Mouse (Mus musculus): ENCODE measurements around the gene Emilin2. TPM values are rescaled to one million over a fixed set of nuclear protein-coding genes. Genes with fewer than 3 reads are reported as not detected.
A peak's percentile ranks its signal among the peaks of the same experiment; 100 is the strongest.

Emilin2 gene
- polyA plus RNA-seq, 1 experiment = 2.6 TPM

- DNase-seq = no peak
- Histone ChIP-seq H3K4me3 (ENCODE audit: insufficient read depth, low read depth, low read length) (no peak overlapping the region), H3K27me3 (replicated peaks; ENCODE audit: control insufficient read depth, insufficient read depth, low read length) (no peaks in the 10 kb centered on the region), H3K36me3 (ENCODE audit: control insufficient read depth, insufficient read depth, low read length) (no peaks in the 10 kb centered on the region), H3K4me1 (ENCODE audit: control insufficient read depth, insufficient read depth, low read length) (no peaks in the 10 kb centered on the region), H3K27ac (ENCODE audit: insufficient read depth, low read depth, low read length) (no peak overlapping the region)
- no peak for TF ChIP-seq POLR2A (IDR thresholded peaks at IDR 0.05; ENCODE audit: low read depth, low read length)
- no peak for TF ChIP-seq CTCF (conservative IDR thresholded peaks at IDR 0.05; ENCODE audit: insufficient read depth, insufficient read length, low read depth, low read length)
- 68% methylated on average over 5 of the region's 5 CpGs for WGBS
Measured at GRCm38 (mm10) chr17:71301413-71301812, 10.4 kb downstream of the Emilin2 start.

GRCm38 (mm10) chr17:71300338-71300737, 11.4 kb downstream of the Emilin2 start:
- H3K4me3 ChIP-seq (ENCODE audit: insufficient read depth, low read depth, low read length) = no peak overlapping the region
- 85% methylated on average over 2 of the region's 2 CpGs for WGBS
- no peak overlapping the region for H3K27ac ChIP-seq (ENCODE audit: insufficient read depth, low read depth, low read length)
- no peak for DNase-seq
- H3K36me3 ChIP-seq (ENCODE audit: control insufficient read depth, insufficient read depth, low read length) = no peaks in the 10 kb centered on the region
- TF ChIP-seq POLR2A (IDR thresholded peaks at IDR 0.05; ENCODE audit: low read depth, low read length) (no peak), CTCF (conservative IDR thresholded peaks at IDR 0.05; ENCODE audit: insufficient read depth, insufficient read length, low read depth, low read length) (no peak)
- no peaks in the 10 kb centered on the region for H3K4me1 ChIP-seq (ENCODE audit: control insufficient read depth, insufficient read depth, low read length)
- H3K27me3 ChIP-seq (replicated peaks; ENCODE audit: control insufficient read depth, insufficient read depth, low read length) = no peaks in the 10 kb centered on the region

GRCm38 (mm10) chr17:71299879-71300278, 11.9 kb downstream of the Emilin2 start:
- Histone ChIP-seq H3K4me1 (ENCODE audit: control insufficient read depth, insufficient read depth, low read length) (no peaks in the 10 kb centered on the region), H3K27ac (ENCODE audit: insufficient read depth, low read depth, low read length) (no peak overlapping the region), H3K4me3 (ENCODE audit: insufficient read depth, low read depth, low read length) (no peak overlapping the region), H3K27me3 (replicated peaks; ENCODE audit: control insufficient read depth, insufficient read depth, low read length) (no peaks in the 10 kb centered on the region), H3K36me3 (ENCODE audit: control insufficient read depth, insufficient read depth, low read length) (no peaks in the 10 kb centered on the region)
- no peak for DNase-seq
- TF ChIP-seq POLR2A (IDR thresholded peaks at IDR 0.05; ENCODE audit: low read depth, low read length) = no peak
- no peak for TF ChIP-seq CTCF (conservative IDR thresholded peaks at IDR 0.05; ENCODE audit: insufficient read depth, insufficient read length, low read depth, low read length)
- WGBS = 92% methylated on average over 4 of the region's 4 CpGs

- no peak for DNase-seq
- no peaks in the 10 kb centered on the region for H3K27me3 ChIP-seq (replicated peaks; ENCODE audit: control insufficient read depth, insufficient read depth, low read length)
- no peak overlapping the region for H3K4me3 ChIP-seq (ENCODE audit: insufficient read depth, low read depth, low read length)
- H3K27ac ChIP-seq (ENCODE audit: insufficient read depth, low read depth, low read length) = no peak overlapping the region
- H3K36me3 ChIP-seq (ENCODE audit: control insufficient read depth, insufficient read depth, low read length) = no peaks in the 10 kb centered on the region
- TF ChIP-seq POLR2A (IDR thresholded peaks at IDR 0.05; ENCODE audit: low read depth, low read length) (no peak), CTCF (conservative IDR thresholded peaks at IDR 0.05; ENCODE audit: insufficient read depth, insufficient read length, low read depth, low read length) (no peak)
- WGBS = 91% methylated on average over 3 of the region's 3 CpGs
- no peaks in the 10 kb centered on the region for H3K4me1 ChIP-seq (ENCODE audit: control insufficient read depth, insufficient read depth, low read length)
Measured at GRCm38 (mm10) chr17:71294570-71294969, 17.2 kb downstream of the Emilin2 start.

DNA sequence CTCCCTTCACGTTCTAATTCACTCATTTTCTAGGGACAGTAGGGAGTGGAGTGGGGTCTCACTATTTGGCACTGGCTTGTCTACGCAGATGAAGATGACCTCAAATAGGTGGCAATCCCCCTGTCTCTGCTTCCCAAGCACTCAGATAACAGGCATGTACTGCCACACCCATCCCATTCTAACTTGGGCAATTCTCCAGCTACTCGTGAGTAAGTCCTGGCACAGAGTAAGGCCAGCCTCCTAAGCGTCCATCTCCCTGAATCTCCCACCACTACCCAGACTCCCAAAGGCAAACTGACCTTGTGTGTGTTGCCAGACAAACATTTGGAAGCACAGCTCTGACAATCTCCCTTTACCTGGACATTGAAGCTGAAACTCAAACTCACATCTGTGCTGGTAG, 18.9 kb downstream of the Emilin2 start:
- Histone ChIP-seq H3K36me3 (ENCODE audit: control insufficient read depth, insufficient read depth, low read length) (no peaks in the 10 kb centered on the region), H3K27me3 (replicated peaks; ENCODE audit: control insufficient read depth, insufficient read depth, low read length) (no peaks in the 10 kb centered on the region), H3K27ac (ENCODE audit: insufficient read depth, low read depth, low read length) (no peak overlapping the region), H3K4me3 (ENCODE audit: insufficient read depth, low read depth, low read length) (no peak overlapping the region), H3K4me1 (ENCODE audit: control insufficient read depth, insufficient read depth, low read length) (no peaks in the 10 kb centered on the region)
- no peak for TF ChIP-seq CTCF (conservative IDR thresholded peaks at IDR 0.05; ENCODE audit: insufficient read depth, insufficient read length, low read depth, low read length)
- TF ChIP-seq POLR2A (IDR thresholded peaks at IDR 0.05; ENCODE audit: low read depth, low read length) = no peak
- DNase-seq = no peak
- WGBS = 77% methylated on average over 4 of the region's 4 CpGs

DNA sequence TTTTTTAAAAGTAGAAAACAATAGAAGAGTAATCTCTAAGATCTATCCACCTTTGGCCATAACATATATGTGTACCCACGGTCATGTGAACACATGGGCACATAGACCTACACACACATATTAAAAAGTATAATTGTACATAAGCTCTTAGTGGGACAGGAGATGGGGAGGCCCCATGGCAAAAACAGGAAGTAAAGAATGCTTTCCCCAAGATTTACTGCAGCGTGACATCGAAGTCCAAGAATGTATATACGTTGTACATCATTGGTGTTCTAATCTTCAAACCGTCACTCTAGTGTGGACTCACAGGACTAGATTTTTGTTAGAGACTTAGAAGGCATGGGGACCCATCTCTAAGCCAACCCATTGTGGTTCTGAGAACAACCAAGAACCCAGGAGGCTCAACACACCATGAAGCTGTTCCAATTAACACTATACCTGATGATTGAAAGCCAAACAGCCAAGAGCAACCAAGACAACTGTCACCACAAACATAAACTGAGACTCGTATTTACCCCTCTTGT, 19.8 kb downstream of the Emilin2 start:
- WGBS = 85% methylated on average over 6 of the region's 6 CpGs
- DNase-seq = no peak
- Histone ChIP-seq H3K27ac (ENCODE audit: insufficient read depth, low read depth, low read length) (no peak overlapping the region), H3K27me3 (replicated peaks; ENCODE audit: control insufficient read depth, insufficient read depth, low read length) (no peaks in the 10 kb centered on the region), H3K4me3 (ENCODE audit: insufficient read depth, low read depth, low read length) (no peak overlapping the region), H3K36me3 (ENCODE audit: control insufficient read depth, insufficient read depth, low read length) (no peaks in the 10 kb centered on the region), H3K4me1 (ENCODE audit: control insufficient read depth, insufficient read depth, low read length) (no peaks in the 10 kb centered on the region)
- no peak for TF ChIP-seq POLR2A (IDR thresholded peaks at IDR 0.05; ENCODE audit: low read depth, low read length)
- TF ChIP-seq CTCF (conservative IDR thresholded peaks at IDR 0.05; ENCODE audit: insufficient read depth, insufficient read length, low read depth, low read length) = no peak

GRCm38 (mm10) chr17:71290486-71291410, 21.0 kb downstream of the Emilin2 start:
- WGBS = 73% methylated on average over 7 of the region's 7 CpGs
- Histone ChIP-seq H3K4me3 (ENCODE audit: insufficient read depth, low read depth, low read length) (no peak overlapping the region), H3K36me3 (ENCODE audit: control insufficient read depth, insufficient read depth, low read length) (no peaks in the 10 kb centered on the region), H3K27me3 (replicated peaks; ENCODE audit: control insufficient read depth, insufficient read depth, low read length) (no peaks in the 10 kb centered on the region), H3K27ac (ENCODE audit: insufficient read depth, low read depth, low read length) (no peak overlapping the region), H3K4me1 (ENCODE audit: control insufficient read depth, insufficient read depth, low read length) (no peaks in the 10 kb centered on the region; the same call in 1 of the 2 replicates)
- TF ChIP-seq POLR2A (IDR thresholded peaks at IDR 0.05; ENCODE audit: low read depth, low read length) = no peak
- no peak for TF ChIP-seq CTCF (conservative IDR thresholded peaks at IDR 0.05; ENCODE audit: insufficient read depth, insufficient read length, low read depth, low read length)
- peak; percentile 58 for DNase-seq

Data from kidney, adult 2 months (tissue).